Mouse (Mus musculus) liver, postnatal 0 days (tissue): ENCODE data around the gene Rasgrf1.

Source experiments
- CTCF ChIP-seq: sonication (generic); IDR thresholded peaks from 2 replicates; pipeline ENCODE4 v1.5.1; 2016; ENCODE audit warnings: antibody characterized with exemption, low read depth
- EP300 ChIP-seq: IDR thresholded peaks from 2 replicates; pipeline ENCODE4 v1.6.1; 2016; ENCODE audit warnings: antibody characterized with exemption, low read depth, mild to moderate bottlenecking

GRCm38 (mm10) chr9:89885701-89886218, 23.9 kb upstream of the Rasgrf1 start:
- TF ChIP-seq EP300 = no peak
- TF ChIP-seq CTCF = no peak
